Mouse (Mus musculus) midbrain, postnatal 0 days (tissue): ENCODE data around the gene B4galt1. TPM values are rescaled to one million over a fixed set of nuclear protein-coding genes. Genes with fewer than 3 reads are reported as not detected.

Experiments used
- ATAC-seq: fragments of 200-750 bp; cut with Nextera tagmentation; 2 replicates; pipeline ENCODE4 v1.8.0; 2017; ENCODE audit warnings: moderate number of reproducible peaks, mild to moderate bottlenecking, moderate TSS enrichment, moderate library complexity; ENCODE audit not compliant: low FRiP score
- DNase-seq: peaks from one replicate; pipeline ENCODE4 v3.0.0-alpha.2; 2015; ENCODE audit warnings: low spot score
- H3K27ac ChIP-seq: fragments of 300-500 bp; sonication (generic); 2 replicates; pipeline ENCODE4 v1.5.1; 2014; ENCODE audit warnings: low read depth, mild to moderate bottlenecking, low read length, mixed read lengths
- H3K27me3 ChIP-seq: fragments of 300-500 bp; sonication (generic); 2 replicates; pipeline ENCODE4 v1.6.1; 2014; ENCODE audit warnings: low read length, control low read depth, mixed read lengths; ENCODE audit not compliant: insufficient read depth
- H3K36me3 ChIP-seq: fragments of 300-500 bp; sonication (generic); 2 replicates; pipeline ENCODE4 v1.6.1; 2014; ENCODE audit warnings: low read length, control low read depth, mixed read lengths; ENCODE audit not compliant: insufficient read depth
- H3K4me1 ChIP-seq: fragments of 300-500 bp; sonication (generic); 2 replicates; pipeline ENCODE4 v1.6.1; 2014; ENCODE audit warnings: mild to moderate bottlenecking, control low read depth, antibody characterized with exemption, low read length, mixed read lengths; ENCODE audit not compliant: insufficient read depth
- H3K4me2 ChIP-seq: fragments of 300-500 bp; sonication (generic); 2 replicates; pipeline ENCODE4 v1.6.1; 2014; ENCODE audit warnings: low read depth, mild to moderate bottlenecking, low read length, mixed read lengths; ENCODE audit not compliant: poor library complexity, severe bottlenecking
- H3K4me3 ChIP-seq: fragments of 300-500 bp; sonication (generic); 2 replicates; pipeline ENCODE4 v1.5.1; 2014; ENCODE audit warnings: low read depth, mild to moderate bottlenecking, low read length, moderate library complexity
- H3K9ac ChIP-seq: fragments of 300-500 bp; sonication (generic); replicated peaks from 2 replicates; pipeline ENCODE4 v1.6.1; 2014; ENCODE audit warnings: mild to moderate bottlenecking, low read length, moderate library complexity, mixed read lengths; ENCODE audit not compliant: poor library complexity, severe bottlenecking
- H3K9me3 ChIP-seq: fragments of 300-500 bp; sonication (generic); 2 replicates; pipeline ENCODE4 v1.6.1; 2016; ENCODE audit warnings: low read length, control low read depth
- CTCF ChIP-seq: IDR thresholded peaks from 2 replicates; pipeline ENCODE4 v1.5.1; 2016; ENCODE audit warnings: antibody characterized with exemption, mild to moderate bottlenecking
- WGBS: fragments of 180-500 bp; shearing (Covaris S2); extraction: QIAGEN DNeasy Blood & Tissue Kit; methylation state at CpG from one replicate; pipeline ENCODE4 v1.1.7; 2014; 5-methylcytosine and 5-hydroxymethylcytosine counted together
- polyA plus RNA-seq: library from polyadenylated mRNA; unstranded; fragments of >200 nt; fragmentation: Nextera tagmentation; extraction: Ambion mirVana; gene quantifications from 2 replicates; pipeline ENCODE4 v1.2.1, GENCODE M21; 2015
- total RNA-seq: library from RNA; depleted of rRNA; stranded (reverse); fragments of >200 nt; gene quantifications from 2 replicates; pipeline ENCODE4 v1.2.3, GENCODE M21; 2014

The B4galt1 gene
- total and polyA plus RNA-seq, 2 experiments from 2014 or later: 5.8 to 10.0 TPM

- Histone ChIP-seq H3K4me2 (no peak overlapping the region), H3K27ac (no peak overlapping the region), H3K36me3 (no peaks in the 10 kb centered on the region), H3K9ac (no peak overlapping the region), H3K4me1 (no peaks in the 10 kb centered on the region), H3K9me3 (no peaks in the 10 kb centered on the region), H3K4me3 (no peak overlapping the region), H3K27me3 (no peaks in the 10 kb centered on the region)
- WGBS: 96% methylated on average over 3 of the region's 3 CpGs
- DNase-seq (no peak), ATAC-seq (no peak)
- no peak for TF ChIP-seq CTCF
Observed at GRCm38 (mm10) chr4:40795761-40796160, 58.0 kb downstream of the B4galt1 start.

GRCm38 (mm10) chr4:40794320-40794719 is 59.5 kb downstream of the B4galt1 start:
- H3K4me1 ChIP-seq: no peaks in the 10 kb centered on the region
- no peaks in the 10 kb centered on the region for H3K9me3 ChIP-seq
- no peak for DNase-seq
- no peak overlapping the region for H3K4me2 ChIP-seq
- H3K27me3 ChIP-seq: no peaks in the 10 kb centered on the region
- no peak overlapping the region for H3K4me3 ChIP-seq
- no peak overlapping the region for H3K27ac ChIP-seq
- no peak for ATAC-seq
- TF ChIP-seq CTCF: no peak
- H3K9ac ChIP-seq: no peak overlapping the region
- no peaks in the 10 kb centered on the region for H3K36me3 ChIP-seq

- no peak overlapping the region for H3K4me2 ChIP-seq
- 97% methylated on average over 4 of the region's 4 CpGs for WGBS
- no peak for DNase-seq
- TF ChIP-seq CTCF: no peak
- H3K4me3 ChIP-seq: no peak overlapping the region
- H3K4me1 ChIP-seq: no peaks in the 10 kb centered on the region
- no peak for ATAC-seq
- H3K27me3 ChIP-seq: no peaks in the 10 kb centered on the region
- H3K27ac ChIP-seq: no peak overlapping the region
- no peaks in the 10 kb centered on the region for H3K36me3 ChIP-seq
- H3K9ac ChIP-seq: no peak overlapping the region
- H3K9me3 ChIP-seq: no peaks in the 10 kb centered on the region
Observed at GRCm38 (mm10) chr4:40791176-40791575, 62.6 kb downstream of the B4galt1 start.

- no peaks in the 10 kb centered on the region for H3K36me3 ChIP-seq
- no peaks in the 10 kb centered on the region for H3K4me1 ChIP-seq
Observed at GRCm38 (mm10) chr4:40786578-40786977, 67.2 kb downstream of the B4galt1 start.

GRCm38 (mm10) chr4:40785620-40786166 is 68.1 kb downstream of the B4galt1 start:
- no peak for TF ChIP-seq CTCF
- WGBS: 77% methylated on average over 9 of the region's 9 CpGs
- Histone ChIP-seq H3K27ac (no peak overlapping the region), H3K4me1 (no peaks in the 10 kb centered on the region), H3K4me3 (no peak overlapping the region), H3K36me3 (no peaks in the 10 kb centered on the region), H3K9me3 (no peaks in the 10 kb centered on the region), H3K4me2 (no peak overlapping the region), H3K9ac (no peak overlapping the region), H3K27me3 (no peaks in the 10 kb centered on the region)
- ATAC-seq (no peak), DNase-seq (no peak)

More at GRCm38 (mm10) chr4:40786578-40786977, 67.2 kb downstream of the B4galt1 start:
- H3K4me3 ChIP-seq: no peak overlapping the region
- H3K9me3 ChIP-seq: no peaks in the 10 kb centered on the region
- no peak overlapping the region for H3K9ac ChIP-seq
- WGBS: 68% methylated on average over 4 of the region's 4 CpGs
- no peaks in the 10 kb centered on the region for H3K27me3 ChIP-seq
- H3K27ac ChIP-seq: no peak overlapping the region
- ATAC-seq: no peak
- H3K4me2 ChIP-seq: no peak overlapping the region
- no peak for TF ChIP-seq CTCF
- no peak for DNase-seq

- no peak for TF ChIP-seq CTCF
- Histone ChIP-seq H3K9ac (no peak overlapping the region), H3K9me3 (no peaks in the 10 kb centered on the region), H3K4me3 (no peak overlapping the region), H3K36me3 (no peaks in the 10 kb centered on the region), H3K27me3 (no peaks in the 10 kb centered on the region), H3K27ac (no peak overlapping the region), H3K4me2 (no peak overlapping the region), H3K4me1 (no peaks in the 10 kb centered on the region)
- 78% methylated on average over 10 of the region's 10 CpGs for WGBS
- ATAC-seq: no peak
- DNase-seq: no peak
Observed at GRCm38 (mm10) chr4:40784556-40785169, 69.1 kb downstream of the B4galt1 start.
